Mouse (Mus musculus) layer of hippocampus, postnatal 36 days (tissue): ENCODE data around the gene Gm3029. TPM values are rescaled to one million over a fixed set of nuclear protein-coding genes. Genes with fewer than 3 reads are reported as not detected.
"Not testable (repeated sequence)": the region's sequence is repeated elsewhere in the genome, so short reads cannot be mapped to it uniquely, and the experiment has no call there.

Experiments used
- DNase-seq, 2 experiments: peaks; one replicate each; pipeline ENCODE4 v3.0.0; 2022
- total RNA-seq, 2 experiments: library from RNA; stranded (reverse); gene quantifications; 2 replicates each; pipeline ENCODE4 v1.2.3; 2021

Gm3029 gene
- total RNA-seq: not detected

DNA sequence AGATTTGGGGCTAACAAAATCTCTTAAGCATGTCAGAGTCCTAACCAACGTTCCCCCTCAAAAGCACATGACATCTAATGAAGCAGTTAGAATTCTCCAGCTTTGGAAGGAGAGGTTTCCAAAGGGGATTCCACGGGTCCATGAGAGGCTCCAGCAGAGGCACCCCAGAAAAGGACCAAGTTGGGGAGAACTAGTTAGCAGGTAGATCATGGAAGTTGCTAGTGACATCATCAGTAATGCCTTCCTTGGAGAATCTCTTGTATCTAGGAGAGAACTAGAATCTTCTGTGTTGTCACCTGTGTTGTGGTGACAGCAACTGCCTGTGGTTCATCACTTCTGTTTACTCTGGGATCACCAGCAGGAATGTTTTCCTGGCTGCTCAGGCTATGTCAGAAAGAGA is at the start of gene Gm3029:
Gm3029 (plus strand) TSS at position 301 of the 400 bp plus-strand sequence.
- not testable (repeated sequence) for DNase-seq

DNA sequence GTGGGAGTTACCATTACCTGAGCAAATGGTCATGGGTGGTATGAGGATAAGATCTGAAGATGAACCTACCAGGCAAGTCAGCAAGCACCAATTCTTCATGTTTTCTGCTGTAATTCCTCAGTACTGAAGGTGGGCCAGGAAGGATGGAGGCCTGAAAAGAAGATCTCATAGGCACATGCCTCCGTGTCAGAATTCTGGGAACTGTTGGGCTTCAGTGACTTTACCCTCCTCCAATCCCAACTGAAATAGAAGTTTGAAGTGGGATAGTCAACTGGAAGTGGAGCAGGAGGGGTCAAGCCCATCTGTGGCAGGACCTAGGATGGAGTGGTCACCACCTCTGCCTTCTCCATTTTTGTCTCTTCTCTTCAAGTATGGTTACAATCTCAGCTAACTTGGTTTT is 47.7 kb upstream of the Gm3029 start, which contains the start of gene Gm2916:
Gm2916 (plus strand) TSS at position 301 of the 400 bp plus-strand sequence.
- DNase-seq: not testable (repeated sequence)

DNA sequence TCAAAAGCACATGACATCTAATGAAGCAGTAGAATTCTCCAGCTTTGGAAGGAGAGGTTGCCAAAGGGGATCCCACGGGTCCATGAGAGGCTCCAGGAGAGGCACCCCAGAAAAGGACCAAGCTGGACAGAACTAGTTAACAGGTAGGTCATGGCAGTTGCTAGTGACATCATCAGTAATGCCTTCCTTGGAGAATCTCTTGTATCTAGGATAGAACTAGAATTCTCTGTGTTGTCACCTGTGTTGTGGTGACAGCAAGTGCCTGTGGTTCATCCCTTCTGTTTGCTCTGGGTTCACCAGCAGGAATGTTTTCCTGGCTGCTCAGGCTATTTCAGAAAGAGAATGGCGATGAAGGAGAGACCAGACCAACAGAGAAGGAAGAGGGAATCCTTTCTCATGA is 31.7 kb downstream of the Gm3029 start, which contains the start of gene Gm3095:
Gm3095 (plus strand) TSS at position 301 of the 400 bp plus-strand sequence.
- DNase-seq: not testable (repeated sequence)

Other genes starting within 250 kb of the Gm3029 start
- gene Gm3043, start 243.0 kb upstream of the Gm3029 start, total RNA-seq: not detected
- under 1 TPM in 1 of 2 experiments, not detected in 1; 0.58 TPM for gene Gm3002, start 121.7 kb upstream of the Gm3029 start, total RNA-seq
- gene Gm3033, start 85.5 kb upstream of the Gm3029 start, total RNA-seq: not detected
- not detected for gene Gm2916, start 47.6 kb upstream of the Gm3029 start, total RNA-seq
- gene Gm3095, start 31.8 kb downstream of the Gm3029 start, total RNA-seq: under 1 TPM in 1 of 2 experiments, not detected in 1; 0.27 TPM
- not detected for gene Gm3099, start 66.6 kb downstream of the Gm3029 start, total RNA-seq
- 1 to 10 TPM; 3.8 to 7.6 TPM for gene Gm5796, start 92.2 kb downstream of the Gm3029 start, total RNA-seq
- gene Gm3115, start 152.4 kb downstream of the Gm3029 start, total RNA-seq: under 1 TPM; 0.37 to 0.73 TPM
- gene Gm8108, start 178.8 kb downstream of the Gm3029 start, total RNA-seq: 1 to 10 TPM; 6.4 to 7.8 TPM
- not detected for gene Gm3127, start 233.3 kb downstream of the Gm3029 start, total RNA-seq